Mouse (Mus musculus) layer of hippocampus, postnatal 14 days (tissue): Measurements from ENCODE around the gene Npffr2. TPM values are rescaled to one million over a fixed set of nuclear protein-coding genes. Genes with fewer than 3 reads are reported as not detected.
A peak's percentile ranks its signal among the peaks of the same experiment; 100 is the strongest.
"Not testable (repeated sequence)": the region's sequence is repeated elsewhere in the genome, so short reads cannot be mapped to it uniquely, and the experiment has no call there.

ENCODE experiments used
- DNase-seq, 2 experiments: peaks; one replicate each; pipeline ENCODE4 v3.0.0; 2021 to 2022; ENCODE audit warnings: low spot score in 2 of 2, mixed read lengths in 1 of 2
- long read RNA-seq, 2 experiments: library from polyadenylated mRNA; stranded (forward); transcript quantifications; one replicate each; pipeline ENCODE4 v2.0.0; 2021
- total RNA-seq, 2 experiments: library from RNA; stranded (reverse); gene quantifications; 2 replicates each; pipeline ENCODE4 v1.2.3; 2021

Gene Npffr2
- total RNA-seq, result not detected
- long read RNA-seq, experiment 1, result 0 reads
- long read RNA-seq, experiment 2, result 0 reads

GRCm38 (mm10) chr5:89526878-89527578, at the start of gene Npffr2:
TSS of gene Npffr2 (plus strand) at chr5:89527429.
- no peak for DNase-seq

DNA sequence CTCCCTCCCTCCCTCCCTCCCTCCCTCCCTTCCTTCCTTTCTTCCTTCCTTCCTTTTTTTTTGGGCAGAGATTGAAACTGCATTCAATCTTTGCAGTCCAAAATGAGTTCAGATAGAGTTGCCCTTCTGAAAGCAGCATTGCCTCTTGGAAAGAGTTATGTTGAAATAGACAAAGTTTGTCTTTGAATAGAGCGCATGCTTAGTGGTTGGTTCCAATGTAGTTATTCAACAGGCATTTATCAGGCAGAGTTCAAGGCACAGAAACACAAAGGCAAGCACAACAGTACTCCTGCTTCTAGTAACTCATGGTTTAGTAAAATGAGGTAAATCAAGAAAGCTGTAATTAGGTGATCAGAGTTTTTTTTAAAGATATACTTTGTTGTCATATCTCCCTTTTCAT, 34.7 kb upstream of the Npffr2 start:
- no peak for DNase-seq

GRCm38 (mm10) chr5:89500182-89500581, 27.0 kb upstream of the Npffr2 start:
- no peak for DNase-seq

DNA sequence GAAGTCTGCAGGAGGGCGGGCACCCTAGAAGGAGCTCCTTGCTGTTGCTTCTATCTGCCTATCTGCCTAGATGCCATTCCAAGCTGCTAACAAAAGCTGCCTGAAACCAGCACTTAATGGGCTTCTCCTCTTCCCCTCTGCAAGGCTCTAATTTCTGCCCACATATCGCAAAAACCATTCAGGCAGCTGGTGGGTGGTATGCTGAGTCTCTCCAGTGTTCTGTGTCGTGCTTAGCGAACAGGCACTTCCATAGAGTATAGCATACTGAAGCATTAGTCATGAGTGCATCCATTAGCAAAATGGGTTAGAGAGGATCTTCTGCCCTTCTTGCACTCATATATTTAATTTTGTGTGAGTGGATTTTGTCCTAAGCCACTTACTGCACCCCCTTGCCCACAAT, 8.6 kb upstream of the Npffr2 start:
- no peak for DNase-seq

DNA sequence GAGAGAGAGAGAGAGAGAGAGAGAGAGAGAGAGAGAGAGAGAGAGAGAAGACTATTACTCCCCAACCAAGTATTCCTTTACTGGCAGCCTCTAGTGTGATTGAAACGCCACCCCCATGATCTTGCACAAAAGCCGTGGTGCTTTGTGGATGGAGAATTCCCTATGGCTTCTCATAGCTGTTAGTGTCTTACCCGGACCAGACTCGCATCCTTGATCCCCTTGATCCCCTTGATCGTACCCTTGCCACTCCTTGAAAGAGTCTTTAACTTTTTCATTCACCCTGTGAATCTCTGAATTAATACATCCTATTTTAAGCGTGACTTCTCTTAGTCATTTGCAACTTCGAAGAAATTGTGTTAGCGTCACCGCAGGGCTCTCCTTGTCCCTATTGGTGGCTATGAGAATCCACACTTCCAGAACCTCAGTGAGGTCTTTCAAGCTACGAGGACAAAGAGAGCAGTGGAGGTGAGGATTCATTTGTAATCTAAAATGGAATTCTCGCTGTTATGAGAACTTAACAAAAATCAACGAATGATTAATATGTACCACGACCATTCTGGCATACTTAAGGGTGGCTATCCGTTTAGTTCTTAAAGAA, 949 bp upstream of the Npffr2 start:
- no peak for DNase-seq

- no peak for DNase-seq
Observed at GRCm38 (mm10) chr5:89528951-89529350, 1.7 kb downstream of the Npffr2 start.

- no peak for DNase-seq
Observed at GRCm38 (mm10) chr5:89529391-89529790, 2.2 kb downstream of the Npffr2 start.

DNA sequence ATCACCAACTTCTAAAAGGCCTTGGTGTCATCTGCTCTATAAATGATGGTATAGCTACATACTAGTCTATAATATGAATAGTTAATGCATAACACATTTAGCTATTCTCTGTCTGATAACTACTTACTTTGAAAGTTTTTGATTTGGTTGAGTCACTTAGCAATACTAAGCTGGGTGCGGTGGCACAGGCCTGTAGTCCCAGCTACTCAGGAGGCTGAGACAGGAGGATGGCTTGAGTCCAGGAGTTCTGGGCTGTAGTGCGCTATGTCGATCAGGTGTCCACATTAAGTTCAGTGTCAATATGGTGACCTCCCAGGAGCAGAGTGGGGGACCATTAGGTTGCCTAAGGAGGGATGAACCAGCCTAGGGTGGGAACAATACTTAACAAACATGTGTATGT, 8.8 kb downstream of the Npffr2 start:
- DNase-seq, result no peak

DNA sequence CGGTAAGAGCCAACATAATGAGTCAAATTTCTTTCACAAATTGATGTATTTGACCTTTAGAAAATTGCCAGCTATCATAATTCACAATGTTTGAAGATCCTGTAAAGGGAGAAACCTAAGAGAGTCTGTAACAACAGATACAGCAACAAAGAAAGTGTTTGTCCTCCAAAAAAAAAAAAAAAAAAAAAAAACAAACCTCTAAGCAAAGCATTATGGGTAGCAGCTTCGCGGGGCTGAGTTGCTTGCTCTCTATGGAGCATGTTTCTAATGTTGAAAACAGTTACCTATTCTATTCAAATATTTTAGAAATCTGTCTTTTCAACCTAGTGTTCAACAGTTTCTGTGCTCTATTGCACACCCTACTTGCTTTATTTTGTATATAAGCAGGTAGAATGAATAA, 15.2 kb downstream of the Npffr2 start:
- no peak for DNase-seq

- peak; percentile 72 to 79 for DNase-seq
Observed at GRCm38 (mm10) chr5:89543476-89543875, 16.2 kb downstream of the Npffr2 start.

DNA sequence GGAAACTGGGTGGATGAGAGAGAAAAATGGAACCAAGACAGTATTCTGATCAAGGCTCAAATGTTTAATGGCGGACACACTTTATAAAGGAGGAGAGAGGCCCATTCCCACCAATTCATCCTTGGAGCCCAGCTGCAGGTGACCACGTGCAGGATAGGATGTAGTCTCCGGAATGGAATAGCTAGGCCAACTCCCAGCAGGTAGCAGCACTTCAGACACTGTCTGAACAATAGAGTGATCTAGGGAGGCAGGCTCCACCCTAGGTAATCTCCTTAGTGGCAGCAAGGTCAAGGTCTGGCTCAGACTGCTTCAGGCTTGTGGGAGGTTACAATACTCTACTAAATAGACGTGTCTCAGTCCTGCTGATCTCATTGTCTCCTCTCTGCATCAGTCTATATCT, 31.9 kb downstream of the Npffr2 start:
- not testable (repeated sequence) for DNase-seq

DNA sequence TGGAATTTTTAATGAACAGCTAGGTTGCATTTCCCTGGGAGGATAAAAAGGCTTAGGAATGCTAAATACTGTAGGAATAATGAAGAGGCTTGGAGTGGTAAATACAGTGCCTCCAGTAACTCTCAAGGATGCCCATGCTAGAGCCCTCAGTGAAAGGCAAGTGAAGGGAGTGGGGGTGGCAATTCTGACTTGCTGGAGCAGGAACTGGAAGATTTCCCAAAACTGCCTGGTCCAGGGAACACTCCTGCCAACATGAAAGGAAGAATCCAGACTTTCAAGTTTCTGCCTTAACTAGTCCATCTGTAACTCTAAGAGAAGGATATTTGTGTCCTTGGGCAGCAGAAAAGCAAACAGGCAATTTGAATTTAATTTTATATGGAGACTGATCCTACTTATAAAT, 34.2 kb downstream of the Npffr2 start:
- DNase-seq, result peak in 1 of 2 experiments; percentile 22

- no peak for DNase-seq
Observed at GRCm38 (mm10) chr5:89578678-89579077, 51.4 kb downstream of the Npffr2 start.

- DNase-seq, result no peak
Observed at GRCm38 (mm10) chr5:89579181-89579580, 52.0 kb downstream of the Npffr2 start.

DNA sequence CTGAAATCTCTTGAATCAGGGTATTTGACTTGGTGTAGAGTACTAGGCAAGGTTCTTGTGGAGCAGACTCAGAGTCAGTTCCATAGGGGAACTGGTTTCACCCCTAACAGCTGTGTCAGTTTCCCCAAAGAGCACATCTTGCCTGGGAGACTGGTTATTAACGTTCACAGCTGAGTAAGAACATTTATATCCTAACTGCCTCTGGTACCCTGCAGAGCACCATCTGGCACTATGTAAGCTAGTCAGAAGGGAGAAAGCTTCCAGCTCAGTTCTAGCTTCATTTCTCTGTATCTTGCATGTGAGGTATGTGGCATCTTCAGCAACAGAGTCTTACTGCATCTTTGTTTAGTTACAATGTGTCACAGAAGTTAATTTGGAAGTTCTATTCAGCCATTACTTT, 53.9 kb downstream of the Npffr2 start:
- DNase-seq, result peak; percentile 8 to 39

GRCm38 (mm10) chr5:89581742-89582366, 54.6 kb downstream of the Npffr2 start:
- no peak for DNase-seq

- DNase-seq, result no peak
Observed at GRCm38 (mm10) chr5:89585021-89585420, 57.8 kb downstream of the Npffr2 start.

- DNase-seq, result no peak
Observed at GRCm38 (mm10) chr5:89592301-89592700, 65.1 kb downstream of the Npffr2 start.

- peak in 1 of 2 experiments; percentile 20 for DNase-seq
Observed at GRCm38 (mm10) chr5:89611322-89612015, 84.2 kb downstream of the Npffr2 start.

- no peak for DNase-seq
Observed at GRCm38 (mm10) chr5:89612262-89612661, 85.0 kb downstream of the Npffr2 start.

DNA sequence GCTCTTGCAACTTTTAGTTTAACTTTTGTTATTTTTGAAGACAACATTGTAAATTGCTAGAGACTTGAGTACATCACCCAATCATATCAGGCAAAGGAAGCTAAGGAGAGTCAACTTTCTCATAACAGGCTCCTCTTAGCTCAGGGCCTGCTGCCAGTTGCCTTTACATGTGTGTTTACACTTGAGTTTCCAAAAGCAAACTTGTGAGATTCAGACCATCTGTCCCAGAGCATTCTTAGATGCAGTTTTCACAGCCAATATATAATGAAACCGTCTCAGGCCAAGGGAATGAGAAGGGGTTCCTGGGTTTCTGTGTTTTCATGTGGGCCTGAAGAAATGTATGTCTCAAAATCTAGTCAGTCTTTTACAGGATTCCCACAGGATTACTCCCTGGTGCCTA, 104.4 kb downstream of the Npffr2 start:
- no peak for DNase-seq
